Mouse (Mus musculus) heart, adult 2 months (tissue): ENCODE data around the gene Sec16a. TPM values are rescaled to one million over a fixed set of nuclear protein-coding genes. Genes with fewer than 3 reads are reported as not detected.

ENCODE experiments used
- DNase-seq, 2 experiments: peaks; one replicate each; pipeline ENCODE4 v3.0.0; 2021
- H3K27ac ChIP-seq: fragments of 200-600 bp; 2 replicates; pipeline ENCODE4 v1.8.1; 2022
- H3K27me3 ChIP-seq: fragments of 200-500 bp; 2 replicates; pipeline ENCODE4 v1.6.1; 2012; ENCODE audit warnings: mild to moderate bottlenecking, low read length, inconsistent platforms, mixed read lengths; ENCODE audit not compliant: control insufficient read depth, insufficient read depth
- H3K36me3 ChIP-seq: fragments of 200-500 bp; 2 replicates; pipeline ENCODE4 v1.6.1; 2012; ENCODE audit warnings: low read length, inconsistent platforms; ENCODE audit not compliant: control insufficient read depth, insufficient read depth
- H3K4me1 ChIP-seq: fragments of 200-500 bp; 2 replicates; pipeline ENCODE4 v1.6.1; 2011; ENCODE audit warnings: low read length; ENCODE audit not compliant: control insufficient read depth, insufficient read depth
- H3K4me3 ChIP-seq: fragments of 200-600 bp; 2 replicates; pipeline ENCODE4 v1.8.1; 2022
- H3K79me2 ChIP-seq: fragments of 200-500 bp; replicated peaks from 2 replicates; pipeline ENCODE4 v1.6.1; 2012; ENCODE audit warnings: mild to moderate bottlenecking, inconsistent platforms, low read length, moderate library complexity, mixed read lengths; ENCODE audit not compliant: control insufficient read depth, insufficient read depth
- H3K9ac ChIP-seq: fragments of 200-500 bp; 2 replicates; pipeline ENCODE4 v1.6.1; 2012; ENCODE audit warnings: low read depth, mild to moderate bottlenecking, control low read depth, inconsistent platforms, low read length, mixed read lengths
- CTCF ChIP-seq: fragments of 200-600 bp; IDR thresholded peaks from 2 replicates; pipeline ENCODE4 v1.8.1; 2022; ENCODE audit warnings: antibody characterized with exemption, mild to moderate bottlenecking, moderate library complexity
- EP300 ChIP-seq: fragments of 200-500 bp; IDR thresholded peaks from 2 replicates; pipeline ENCODE4 v1.6.1; 2011; ENCODE audit warnings: low read depth, low read length, control low read depth; ENCODE audit not compliant: insufficient read depth
- POLR2A ChIP-seq: fragments of 200-500 bp; IDR thresholded peaks from 2 replicates; pipeline ENCODE4 v1.6.1; 2011; ENCODE audit warnings: mild to moderate bottlenecking, low read depth, low read length, control low read depth; ENCODE audit not compliant: insufficient read depth
- WGBS: fragments of 180-500 bp; shearing (Covaris S2); methylation state at CpG from one replicate; pipeline ENCODE4 v1.1.7; 2018; 5-methylcytosine and 5-hydroxymethylcytosine counted together
- intact Hi-C: fragments of 180-260 bp; cut with DNase I; formaldehyde crosslinking; loops from one replicate; pipeline ENCODE4 v1.15.1; 2025
- polyA plus RNA-seq: library from polyadenylated mRNA; depleted of rRNA; stranded (reverse); fragments of >200 nt; gene quantifications from 2 replicates; pipeline ENCODE4 v1.2.3, GENCODE M21; 2012
- total RNA-seq, 2 experiments: library from RNA; stranded (reverse); gene quantifications; 2 replicates each; pipeline ENCODE4 v1.2.3; 2021

The Sec16a gene
- total and polyA plus RNA-seq, 3 experiments: 36.3 to 40.4 (median 37.5) TPM

GRCm38 (mm10) chr2:26468376-26468775, 23.4 kb upstream of the Sec16a start:
- Histone ChIP-seq H3K36me3 (no peaks in the 10 kb centered on the region), H3K9ac (no peak overlapping the region), H3K4me3 (no peak overlapping the region), H3K4me1 (peaks cover 2% of the 10 kb centered on the region), H3K27me3 (no peaks in the 10 kb centered on the region), H3K27ac (no peak overlapping the region), H3K79me2 (no peaks in the 10 kb centered on the region)
- WGBS: 92% methylated on average over 15 of the region's 15 CpGs
- no peak for TF ChIP-seq POLR2A
- TF ChIP-seq CTCF: no peak
- TF ChIP-seq EP300: no peak
- no peak for DNase-seq
- intact Hi-C loops: no loop called here

GRCm38 (mm10) chr2:26463412-26463811, 18.4 kb upstream of the Sec16a start:
- H3K79me2 ChIP-seq: no peaks in the 10 kb centered on the region
- intact Hi-C loops: no loop called here
- no peak overlapping the region for H3K27ac ChIP-seq
- H3K9ac ChIP-seq: no peak overlapping the region
- no peaks in the 10 kb centered on the region for H3K36me3 ChIP-seq
- 95% methylated on average over 6 of the region's 6 CpGs for WGBS
- no peaks in the 10 kb centered on the region for H3K27me3 ChIP-seq
- no peak overlapping the region for H3K4me3 ChIP-seq
- peaks cover 3% of the 10 kb centered on the region for H3K4me1 ChIP-seq
- no peak for TF ChIP-seq EP300
- TF ChIP-seq CTCF: no peak
- no peak for TF ChIP-seq POLR2A
- no peak for DNase-seq

GRCm38 (mm10) chr2:26462980-26463379, 18.0 kb upstream of the Sec16a start:
- intact Hi-C loops: no loop called here
- Histone ChIP-seq H3K9ac (no peak overlapping the region), H3K36me3 (no peaks in the 10 kb centered on the region), H3K27me3 (no peaks in the 10 kb centered on the region), H3K4me1 (peaks cover 6% of the 10 kb centered on the region), H3K4me3 (no peak overlapping the region), H3K79me2 (no peaks in the 10 kb centered on the region), H3K27ac (no peak overlapping the region)
- no peak for DNase-seq
- WGBS: 92% methylated on average over 3 of the region's 3 CpGs
- TF ChIP-seq CTCF (no peak), POLR2A (no peak), EP300 (no peak)

GRCm38 (mm10) chr2:26461667-26462066, 16.7 kb upstream of the Sec16a start:
- WGBS: 66% methylated on average over 5 of the region's 5 CpGs
- TF ChIP-seq CTCF (no peak), EP300 (no peak), POLR2A (no peak)
- no peak overlapping the region for H3K4me3 ChIP-seq
- no peak overlapping the region for H3K9ac ChIP-seq
- H3K27me3 ChIP-seq: no peaks in the 10 kb centered on the region
- no peak for DNase-seq
- no peaks in the 10 kb centered on the region for H3K36me3 ChIP-seq
- peaks cover 6% of the 10 kb centered on the region for H3K4me1 ChIP-seq
- intact Hi-C loops: no loop called here
- H3K27ac ChIP-seq: no peak overlapping the region; the same call in 1 of the 2 replicates
- no peaks in the 10 kb centered on the region; the same call in 1 of the 2 replicates for H3K79me2 ChIP-seq

GRCm38 (mm10) chr2:26460837-26461236, 15.8 kb upstream of the Sec16a start:
- Histone ChIP-seq H3K27ac (no peak overlapping the region), H3K4me1 (peaks cover 6% of the 10 kb centered on the region), H3K27me3 (no peaks in the 10 kb centered on the region), H3K79me2 (no peaks in the 10 kb centered on the region; the same call in 1 of the 2 replicates), H3K4me3 (no peak overlapping the region), H3K36me3 (no peaks in the 10 kb centered on the region), H3K9ac (no peak overlapping the region)
- TF ChIP-seq CTCF (no peak), POLR2A (no peak), EP300 (no peak)
- no peak for DNase-seq
- intact Hi-C loops: no loop called here
- 83% methylated on average over 13 of the region's 13 CpGs for WGBS

- intact Hi-C loops: no loop called here
- no peak for DNase-seq
- H3K4me1 ChIP-seq: peaks cover 6% of the 10 kb centered on the region
- H3K27ac ChIP-seq: no peak overlapping the region
- H3K79me2 ChIP-seq: no peaks in the 10 kb centered on the region; the same call in 1 of the 2 replicates
- H3K36me3 ChIP-seq: no peaks in the 10 kb centered on the region
- WGBS: 80% methylated on average over 16 of the region's 16 CpGs
- H3K9ac ChIP-seq: no peak overlapping the region
- H3K27me3 ChIP-seq: no peaks in the 10 kb centered on the region
- TF ChIP-seq POLR2A: no peak
- TF ChIP-seq EP300: no peak
- TF ChIP-seq CTCF: no peak
- H3K4me3 ChIP-seq: no peak overlapping the region
Measured at GRCm38 (mm10) chr2:26460097-26460646, 15.2 kb upstream of the Sec16a start.
